Mouse (Mus musculus): ENCODE measurements around the gene Ctss.

GRCm38 (mm10) chr3:95494342-95494741 lies 32.2 kb upstream of the Ctss start:
- no peak for TF ChIP-seq POLR2A (IDR thresholded peaks at IDR 0.05; ENCODE audit: insufficient read depth, low read length)
- peak; percentile 89 for TF ChIP-seq CTCF (IDR thresholded peaks at IDR 0.05; ENCODE audit: low read depth, low read length)
- TF ChIP-seq EP300 (IDR thresholded peaks at IDR 0.05; ENCODE audit: insufficient read depth, low read depth, low read length): no peak

Data from ES-Bruce4 (cell line).